Mouse (Mus musculus) activated CD4-positive, CD25-positive, alpha-beta regulatory T cell, adult 4 months (primary cell): ENCODE results near the gene Axdnd1. TPM values are rescaled to one million over a fixed set of nuclear protein-coding genes. Genes with fewer than 3 reads are reported as not detected.
"Not testable (repeated sequence)": the region's sequence is repeated elsewhere in the genome, so short reads cannot be mapped to it uniquely, and the experiment has no call there.

Experiments
- ATAC-seq: one replicate; pipeline ENCODE4 v1.8.0; 2017
- polyA plus RNA-seq, 2 experiments: library from polyadenylated mRNA; unstranded; fragments of 100-300 nt; shearing (Covaris generic); gene quantifications; one replicate each; pipeline ENCODE4 v1.2.1; 2017

Axdnd1 gene
- polyA plus RNA-seq, 2 experiments from 2014 or later, result not detected

DNA sequence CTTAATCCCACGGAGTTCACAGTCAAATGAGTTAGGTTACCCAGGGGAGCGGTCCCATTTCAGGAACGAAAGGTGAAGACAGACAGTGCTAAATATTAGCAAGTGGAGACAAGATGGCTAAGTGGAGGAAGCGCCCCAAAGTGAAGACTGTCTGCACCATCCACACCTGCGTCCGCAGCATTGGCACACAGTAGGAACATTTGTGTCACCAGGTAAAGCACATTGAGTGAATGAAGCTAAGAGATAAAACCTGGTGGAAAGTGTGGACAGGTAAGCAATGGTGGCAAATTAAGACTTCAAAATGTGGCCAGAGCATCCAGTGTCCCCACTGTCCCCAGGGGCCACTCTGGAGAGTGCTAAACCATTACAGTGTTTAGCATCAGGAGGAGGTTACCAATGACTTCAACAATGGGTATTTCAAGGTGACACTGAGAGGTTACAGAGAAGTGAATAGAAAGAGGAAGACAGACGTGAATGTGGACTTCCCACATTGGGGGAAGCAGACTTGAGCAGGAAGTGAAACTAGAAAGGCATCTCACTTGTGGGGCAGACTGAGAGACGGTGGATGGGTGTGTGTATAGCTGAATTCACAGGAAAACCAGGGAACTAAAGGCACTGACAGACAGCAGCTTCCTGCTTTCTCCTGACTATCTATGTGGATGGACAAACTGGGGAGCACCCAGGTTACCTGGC, 16.2 kb upstream of the Axdnd1 start:
- no peak for ATAC-seq

DNA sequence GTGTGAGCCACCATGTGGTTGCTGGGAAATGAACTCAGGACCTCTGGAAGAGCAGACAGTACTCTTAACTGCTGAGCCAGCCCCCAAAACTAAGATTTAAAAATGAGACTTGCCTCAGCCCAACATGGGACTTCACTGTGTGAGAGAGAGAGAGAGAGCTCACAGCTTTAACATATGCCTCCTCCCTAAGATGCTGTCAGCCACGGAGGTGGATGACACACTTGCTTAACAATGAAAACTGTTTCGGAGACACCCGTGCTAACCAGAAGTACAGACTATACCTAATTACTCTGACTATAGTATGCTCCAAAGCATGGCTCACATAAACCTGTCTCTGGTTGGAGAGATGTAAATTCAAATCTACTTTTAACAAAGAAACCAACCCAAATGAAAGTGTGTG, 12.5 kb upstream of the Axdnd1 start:
- ATAC-seq, result no peak

DNA sequence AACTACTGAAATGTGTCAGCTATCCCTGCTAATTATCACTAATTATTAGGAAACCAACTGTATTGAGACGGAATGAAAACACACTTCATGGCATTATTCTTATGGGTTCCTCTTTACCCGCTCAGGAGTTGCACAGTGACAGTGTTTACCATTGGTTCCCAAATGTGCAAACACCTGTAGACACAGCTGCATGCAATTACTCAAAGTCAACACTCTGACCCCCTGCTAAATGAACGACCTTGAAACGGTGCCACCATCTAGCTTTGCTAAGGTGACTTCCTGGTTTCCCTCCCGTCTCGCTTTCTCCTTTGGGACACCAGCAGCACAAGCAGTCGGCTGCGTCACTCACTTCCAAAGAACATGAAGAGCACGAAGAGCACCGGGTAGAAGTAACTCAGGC, 11.5 kb upstream of the Axdnd1 start:
- ATAC-seq, result no peak

DNA sequence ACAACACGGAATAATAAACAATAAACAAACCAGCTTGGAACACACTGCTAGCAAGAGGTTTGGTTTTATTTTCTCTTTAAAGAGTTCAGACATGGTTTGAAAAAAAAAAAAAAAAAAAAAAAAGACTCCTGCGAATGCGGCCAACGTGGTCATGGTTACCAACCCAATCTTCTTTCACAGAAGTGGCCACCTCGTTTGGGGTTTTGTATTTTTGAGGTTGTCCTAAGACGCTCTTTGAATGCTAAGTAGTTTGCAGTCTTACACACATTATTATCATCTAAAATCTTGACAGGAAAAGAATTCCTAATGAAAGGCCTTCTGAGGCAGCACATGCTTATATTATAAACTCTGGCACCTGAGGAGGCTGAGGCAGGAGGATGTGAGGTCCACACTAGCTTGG, 7.5 kb upstream of the Axdnd1 start:
- ATAC-seq, result no peak

DNA sequence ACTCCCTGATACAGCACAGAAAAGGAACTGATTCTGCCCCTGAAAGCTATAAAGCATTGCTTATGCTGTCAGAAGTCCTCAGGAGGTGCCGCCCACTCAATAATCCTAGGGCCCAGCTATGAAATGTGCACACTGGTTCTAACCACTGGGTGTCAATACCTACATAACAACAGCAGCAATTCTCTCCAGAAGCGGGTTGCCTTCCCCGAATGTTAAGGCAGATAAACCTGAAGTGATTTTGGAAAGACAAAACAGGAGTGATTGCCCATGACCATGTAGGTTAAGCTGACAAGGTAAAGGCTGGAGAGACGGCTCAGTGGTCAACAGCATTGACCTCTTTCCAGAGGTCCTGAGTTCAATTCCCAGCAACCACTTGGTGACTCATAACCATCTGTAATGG, 4.8 kb upstream of the Axdnd1 start:
- ATAC-seq, result no peak

DNA sequence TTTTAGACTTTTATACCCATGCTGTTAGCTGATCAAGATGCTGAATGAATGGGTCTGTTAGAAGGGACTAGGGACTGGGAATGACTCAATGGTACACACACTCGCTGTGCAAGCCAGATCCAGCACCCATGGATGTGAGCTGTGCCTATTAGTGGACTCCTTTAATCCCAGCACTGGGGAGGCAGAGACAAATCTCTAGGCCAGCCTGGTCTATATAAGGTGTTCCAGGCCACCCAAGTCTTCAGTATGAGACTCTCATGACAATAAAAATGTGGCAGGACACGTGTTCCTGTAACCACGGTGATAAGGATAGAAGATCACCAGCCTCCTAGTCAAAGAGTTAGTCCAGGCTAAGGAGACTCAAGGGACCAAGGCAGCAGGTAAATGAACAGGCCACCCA, 3.1 kb upstream of the Axdnd1 start:
- no peak for ATAC-seq

DNA sequence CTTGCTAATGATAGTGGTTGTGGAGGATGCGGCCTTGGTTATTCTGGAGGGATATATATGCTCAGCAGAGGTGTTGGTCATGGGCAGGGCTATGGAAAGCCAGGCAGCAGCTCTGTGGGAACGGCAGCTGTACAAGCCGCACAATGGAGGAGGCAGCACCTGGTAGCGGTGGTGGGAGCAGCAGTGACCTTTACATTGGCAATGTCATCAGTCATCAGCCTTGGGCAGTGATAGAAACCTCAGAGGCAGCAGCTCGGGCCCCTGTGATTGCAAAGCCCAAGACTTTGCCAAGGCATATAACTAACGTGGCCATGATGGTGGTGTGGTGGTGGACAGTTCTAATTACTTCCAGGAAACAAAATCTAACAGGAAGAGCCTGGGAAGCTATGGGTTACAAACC, 2.5 kb upstream of the Axdnd1 start:
- no peak for ATAC-seq

DNA sequence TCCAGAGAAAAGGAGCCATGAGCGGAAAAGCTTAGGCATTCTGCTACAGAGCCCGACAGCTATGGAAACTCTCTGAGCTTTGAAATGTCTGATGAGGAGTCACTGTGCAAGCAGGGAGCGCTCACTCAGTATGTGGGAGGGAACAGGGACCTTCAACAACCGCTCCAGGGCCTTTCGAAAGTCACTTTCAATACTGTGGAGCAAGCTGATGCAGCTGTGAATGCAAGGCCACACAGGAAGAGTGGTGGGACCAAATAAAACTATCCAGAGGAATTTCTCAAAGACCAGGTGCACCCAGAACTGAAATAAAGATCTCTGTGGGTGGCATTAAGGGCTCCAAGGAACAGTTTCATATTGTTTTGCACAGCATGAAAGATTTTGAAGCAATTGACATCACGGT, 1.9 kb upstream of the Axdnd1 start:
- no peak for ATAC-seq

DNA sequence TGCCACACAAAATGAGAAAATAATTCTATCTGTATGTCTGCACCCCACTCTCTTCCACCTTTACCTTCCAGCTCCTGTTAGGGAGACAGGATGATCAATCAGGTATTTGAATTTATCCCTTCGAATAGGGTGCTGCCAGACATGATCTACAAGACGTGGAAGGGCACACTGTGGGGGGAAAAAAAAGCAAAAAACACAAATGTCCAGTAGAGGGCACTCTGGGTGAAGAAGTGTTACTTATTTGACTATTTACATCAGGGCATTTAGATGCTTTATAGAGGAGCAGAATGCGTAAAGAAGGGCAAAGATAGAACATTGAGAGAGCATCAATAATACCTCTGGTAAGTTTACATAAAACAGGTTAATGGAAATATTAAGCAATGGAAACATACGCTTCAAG, 2.8 kb downstream of the Axdnd1 start:
- peak; percentile 41 for ATAC-seq

DNA sequence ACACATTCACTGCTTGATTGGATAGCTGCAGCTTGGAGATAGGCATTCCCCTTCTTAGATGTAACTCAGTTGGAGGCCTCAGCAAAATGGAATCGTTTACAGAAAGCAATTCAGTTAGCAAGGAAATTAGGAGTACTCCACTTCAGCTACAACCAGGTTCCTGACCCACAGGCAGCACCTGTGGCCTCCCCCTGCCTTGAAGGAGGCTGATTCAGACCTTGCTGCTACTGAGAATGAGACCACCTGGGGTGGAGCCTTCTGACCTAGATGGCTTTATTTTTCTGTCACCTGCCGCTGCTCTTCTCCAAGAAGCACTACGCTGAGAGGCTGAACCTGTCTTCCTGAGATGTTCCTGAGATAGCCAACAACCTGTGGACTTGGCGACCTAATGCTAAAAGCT, 12.4 kb downstream of the Axdnd1 start:
- no peak for ATAC-seq

DNA sequence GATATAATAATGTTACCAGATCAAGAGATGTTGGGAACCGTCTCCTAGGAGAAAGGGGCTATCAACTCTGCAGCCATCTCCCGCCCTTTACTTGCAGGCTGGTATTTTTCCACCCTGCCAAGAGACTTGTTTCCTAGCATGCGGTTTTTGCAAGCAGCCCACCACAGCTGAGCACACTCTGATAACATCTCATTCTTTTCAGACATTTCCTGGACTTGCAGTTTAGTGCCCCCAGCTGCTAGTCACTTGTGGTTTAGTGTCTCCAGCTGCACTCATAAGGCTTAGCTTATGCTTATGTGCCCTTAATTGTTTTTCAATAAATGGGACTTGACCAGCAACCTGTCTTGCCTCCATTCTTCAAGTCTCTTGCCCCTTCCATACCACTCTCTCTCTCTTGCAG, 13.0 kb downstream of the Axdnd1 start:
- ATAC-seq, result peak; percentile 65

DNA sequence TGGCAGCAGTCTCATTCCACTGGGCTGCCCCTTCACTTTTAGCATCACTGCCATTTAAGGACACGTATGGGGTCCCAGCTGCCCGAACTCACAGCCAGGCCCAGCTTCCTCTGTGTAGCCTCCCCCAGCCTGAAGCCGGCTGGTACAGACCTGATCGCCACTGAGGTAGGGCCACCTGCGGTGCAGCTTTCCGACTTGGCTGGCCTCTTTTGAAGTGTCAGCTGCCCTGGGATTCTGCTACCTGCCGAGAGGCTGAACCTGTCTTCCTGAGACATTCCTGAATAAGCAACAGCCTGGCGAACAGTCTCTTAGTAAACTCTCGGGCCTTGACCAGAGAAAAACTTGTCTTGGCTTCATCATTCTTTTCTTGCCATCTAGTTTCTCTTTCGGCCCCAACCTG, 17.7 kb downstream of the Axdnd1 start:
- no peak for ATAC-seq

DNA sequence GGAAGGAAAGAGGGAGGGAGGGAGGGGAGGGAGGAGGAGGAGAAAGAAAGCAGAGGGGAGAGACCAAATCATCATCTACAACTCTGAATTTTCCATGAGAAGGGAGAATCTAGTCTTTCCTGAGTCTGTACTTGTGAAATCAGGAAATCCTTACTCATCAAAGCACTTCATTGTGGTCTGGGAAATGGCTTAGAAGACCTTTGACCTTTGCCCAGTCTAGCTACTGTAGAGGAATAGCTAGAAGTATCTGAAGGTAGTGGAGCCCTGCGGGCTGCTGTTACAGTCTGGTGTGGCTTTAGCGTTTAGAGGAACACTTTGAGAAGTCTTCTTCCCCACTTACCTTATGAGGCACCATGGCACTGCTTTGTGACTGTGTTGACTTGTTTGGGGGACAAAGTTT, 18.5 kb downstream of the Axdnd1 start:
- ATAC-seq, result no peak

DNA sequence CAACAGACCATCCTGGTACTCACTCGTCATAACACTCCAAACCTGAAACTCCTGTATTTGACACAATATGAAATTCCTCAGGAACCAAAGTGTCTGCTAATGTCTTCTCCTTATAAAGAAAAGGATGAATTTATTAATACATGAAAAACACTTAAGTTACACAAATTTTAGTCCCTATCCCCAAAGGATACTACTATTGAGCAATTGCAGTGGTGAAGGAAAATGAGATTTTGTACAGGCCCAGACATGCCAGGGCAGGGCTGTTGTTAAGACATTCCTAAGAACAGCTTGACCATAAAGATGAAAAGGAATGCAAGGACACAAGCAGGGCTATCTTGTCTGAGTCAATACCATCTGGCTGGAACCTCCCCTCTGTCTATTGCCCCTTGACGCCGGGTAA, 20.8 kb downstream of the Axdnd1 start:
- ATAC-seq, result not testable (repeated sequence)

DNA sequence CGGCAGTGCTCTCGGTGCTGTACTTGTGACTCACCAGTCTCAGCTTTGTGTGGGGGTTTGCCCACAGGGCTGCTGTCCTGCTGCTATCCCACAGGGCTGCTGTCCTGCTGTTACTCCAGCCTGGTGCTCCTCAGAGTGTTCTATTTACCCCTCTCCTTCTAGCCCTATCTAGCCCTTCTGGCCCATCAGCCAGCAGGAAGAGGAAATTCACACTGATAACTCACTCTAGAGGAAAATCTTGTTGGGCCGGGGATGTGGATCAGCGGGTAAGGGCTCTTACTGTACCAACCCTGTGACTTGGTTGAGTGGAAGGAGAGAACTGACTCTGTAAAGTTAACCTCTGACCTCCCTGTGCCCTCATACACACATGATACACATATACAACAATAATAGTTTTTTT, 27.8 kb downstream of the Axdnd1 start:
- no peak for ATAC-seq

DNA sequence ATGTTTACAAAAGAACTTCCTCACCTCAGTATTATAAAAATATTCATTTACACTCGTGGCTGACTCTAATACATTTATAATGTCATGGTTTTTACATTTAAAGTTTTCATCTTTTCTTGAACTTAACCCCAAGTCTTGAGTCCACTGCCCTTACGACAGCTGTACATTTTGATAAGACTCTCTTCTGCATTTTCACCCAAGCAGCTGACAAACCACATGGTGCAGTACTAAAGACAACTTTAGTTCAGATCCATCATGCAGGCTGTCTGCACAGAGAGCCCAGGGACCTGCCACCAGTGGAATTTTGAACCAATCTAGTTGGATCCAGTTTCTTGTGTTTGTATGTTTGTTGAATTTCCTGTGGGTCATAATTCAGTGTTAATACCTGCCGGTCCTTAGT, 34.1 kb downstream of the Axdnd1 start:
- ATAC-seq, result no peak

DNA sequence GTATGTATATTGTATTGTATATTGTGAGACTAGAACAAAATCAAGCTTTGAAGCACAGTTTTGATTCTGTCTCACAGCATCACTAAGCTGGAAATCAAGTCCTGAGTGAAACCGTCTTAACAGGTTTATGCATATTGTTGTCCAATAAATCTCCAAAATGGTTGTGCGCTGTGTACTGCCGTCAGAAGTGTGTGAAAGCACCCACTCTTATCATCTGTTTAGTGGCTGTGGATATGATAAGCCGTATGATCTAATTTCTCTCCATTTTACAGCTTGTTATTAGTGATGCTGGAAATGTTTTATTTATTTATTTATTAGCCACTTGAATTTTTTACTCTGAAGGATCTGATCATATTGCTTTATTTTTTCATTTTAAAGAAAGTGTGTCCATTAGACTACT, 34.7 kb downstream of the Axdnd1 start:
- ATAC-seq, result no peak

DNA sequence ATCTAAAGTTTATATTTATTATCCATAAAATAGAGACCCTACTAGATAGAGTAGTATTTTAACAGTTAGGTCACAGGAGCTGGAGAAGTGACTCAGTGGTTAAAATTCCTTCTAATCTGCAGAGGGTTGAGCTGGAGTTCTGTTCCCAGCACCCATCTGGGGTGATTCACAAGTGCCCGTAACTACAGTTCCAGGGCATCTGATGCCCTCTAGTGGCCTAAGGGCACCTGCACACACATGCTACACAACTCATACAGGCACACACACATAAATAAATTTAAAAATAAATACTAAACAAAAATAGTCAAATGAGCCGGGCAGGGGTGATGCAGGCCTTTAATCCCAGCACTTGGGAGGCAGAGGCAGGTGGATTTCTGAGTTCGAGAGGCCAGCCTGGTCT, 39.7 kb downstream of the Axdnd1 start:
- no peak for ATAC-seq

DNA sequence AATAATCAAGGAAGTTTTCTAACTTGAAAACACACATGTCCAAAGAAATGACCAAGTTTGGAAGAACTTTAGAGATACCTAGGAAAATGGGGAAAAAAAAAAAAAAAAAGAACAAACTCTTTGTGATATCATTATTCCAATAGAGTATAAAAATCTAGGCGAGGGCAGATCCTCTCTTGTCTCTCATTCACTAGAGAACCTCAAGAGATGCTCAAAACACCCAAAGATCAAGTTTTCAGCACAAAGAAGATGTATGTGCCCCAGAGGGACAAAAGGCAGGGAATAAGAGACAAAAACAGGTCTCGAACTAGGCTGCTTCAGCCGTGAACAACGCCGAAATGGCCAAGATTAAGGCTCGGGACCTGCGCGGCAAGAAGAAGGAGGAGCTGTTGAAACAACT, 55.2 kb downstream of the Axdnd1 start, which contains the start of gene Gm2000:
Gm2000 (plus strand) TSS at position 301 of the 400 bp plus-strand sequence.
- ATAC-seq, result no peak

DNA sequence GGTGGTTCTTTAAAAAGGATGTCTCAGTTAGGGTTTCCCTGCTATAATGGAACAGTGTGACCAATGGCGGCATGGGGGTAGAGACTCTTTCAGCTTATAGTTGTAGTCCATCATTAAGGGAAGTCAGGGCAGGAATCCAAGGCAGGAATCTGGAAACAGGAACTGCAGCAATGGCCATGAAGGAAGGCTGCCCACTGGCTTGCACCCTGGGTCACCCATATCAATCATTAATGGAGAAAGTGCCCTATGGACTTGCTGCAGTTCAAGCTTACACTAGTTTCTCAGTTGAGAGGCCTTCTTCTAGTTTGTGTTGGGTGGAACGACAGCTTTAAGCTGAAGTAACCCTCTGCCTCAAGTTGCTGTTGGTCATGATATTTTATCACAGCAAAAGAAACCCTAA, 68.5 kb downstream of the Axdnd1 start:
- ATAC-seq, result no peak

DNA sequence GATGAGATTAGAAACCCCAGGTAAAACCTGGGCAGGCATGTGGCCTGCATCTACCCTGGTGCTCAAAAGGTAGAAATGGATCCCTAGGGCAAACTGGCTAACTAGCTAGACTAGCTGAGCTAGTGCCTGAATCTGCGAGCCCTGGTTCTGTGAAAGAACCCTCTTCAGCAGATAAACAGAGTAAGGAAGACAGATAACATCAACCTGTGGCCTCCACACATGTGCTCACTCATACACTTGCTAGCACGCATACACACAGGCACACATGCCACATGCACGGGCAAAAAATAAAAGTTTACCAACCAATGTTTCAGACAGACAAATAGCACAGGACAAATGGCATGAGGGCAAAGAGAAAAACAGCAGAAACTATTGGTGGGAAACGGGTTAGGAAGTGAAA, 70.5 kb downstream of the Axdnd1 start:
- no peak for ATAC-seq

DNA sequence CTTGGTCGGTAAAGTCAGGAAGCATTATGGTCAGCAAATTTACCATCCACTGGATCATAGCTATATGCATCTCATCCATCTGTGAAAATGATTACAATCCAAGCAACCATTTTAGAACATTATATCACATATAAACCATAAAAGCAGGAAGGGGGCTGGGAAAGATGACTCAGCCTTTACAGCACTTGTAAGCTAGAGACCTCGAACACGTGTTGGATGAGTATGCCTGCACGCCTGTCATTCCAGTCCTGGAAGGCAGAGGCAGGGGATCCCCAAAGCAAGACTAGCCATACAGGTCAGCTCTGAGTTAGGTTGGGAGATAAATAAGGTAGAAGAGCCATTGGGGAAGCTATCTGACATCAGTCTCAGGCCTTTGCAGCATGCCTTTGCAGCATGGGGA, 71.9 kb downstream of the Axdnd1 start:
- no peak for ATAC-seq

DNA sequence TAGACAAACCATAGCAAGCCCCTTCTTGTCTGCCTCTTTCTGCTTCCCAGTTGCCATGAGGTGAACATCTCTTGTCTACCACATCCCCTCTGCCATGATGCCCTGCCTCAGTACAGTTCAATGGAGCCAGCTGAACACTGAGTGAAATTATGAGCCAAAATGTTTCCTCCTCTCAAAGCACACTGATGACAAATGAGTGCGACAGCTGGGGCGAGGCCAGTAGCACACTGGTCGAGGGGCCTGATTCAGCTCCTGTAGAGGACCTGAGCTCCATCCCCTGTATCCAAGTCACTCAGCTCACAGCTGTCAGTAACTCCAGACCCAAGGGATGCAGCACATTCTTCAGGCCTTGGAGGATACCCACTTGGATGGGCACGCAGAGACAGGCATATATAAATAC, 75.3 kb downstream of the Axdnd1 start:
- no peak for ATAC-seq

DNA sequence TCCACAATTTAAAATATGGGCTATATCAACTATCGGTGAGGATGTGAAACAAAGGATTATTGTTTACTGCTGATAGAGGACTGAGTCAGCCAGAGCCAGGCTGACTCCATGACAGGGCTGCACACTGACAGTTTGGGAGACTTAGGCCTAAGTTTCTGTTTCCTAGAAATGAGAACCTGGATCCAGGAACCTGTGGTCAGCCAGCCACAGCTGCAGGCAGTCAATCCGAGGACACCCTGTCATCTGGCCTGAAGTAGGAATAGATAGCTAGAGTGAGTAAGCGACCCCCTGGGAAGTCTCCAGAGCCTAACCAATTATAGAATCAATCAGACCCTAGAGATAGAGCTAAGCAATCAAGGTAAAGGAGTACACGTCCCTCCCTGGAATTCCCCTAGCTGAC, 76.5 kb downstream of the Axdnd1 start:
- no peak for ATAC-seq

DNA sequence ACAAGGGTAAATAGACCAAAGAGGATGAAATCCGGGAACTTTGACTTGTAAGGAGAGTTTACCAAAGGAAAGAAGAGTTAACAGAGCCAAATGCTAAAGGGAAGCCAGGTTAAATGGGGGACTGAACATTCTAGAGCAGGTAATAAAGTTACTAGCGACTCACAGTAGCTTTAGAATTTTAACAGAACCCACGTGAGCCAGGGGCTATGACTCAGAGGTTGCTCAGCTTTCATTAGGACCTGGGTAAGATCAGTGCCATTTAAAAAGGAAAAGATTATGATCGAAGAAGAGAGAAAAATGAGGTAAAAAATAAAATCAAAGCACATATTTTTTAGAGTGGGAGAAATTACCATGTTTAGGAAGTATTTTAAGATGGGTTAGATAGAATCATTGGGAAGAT, 80.1 kb downstream of the Axdnd1 start:
- ATAC-seq, result no peak
